Mouse (Mus musculus) macrophage (primary cell): ENCODE measurements around the gene Ubap1. TPM values are rescaled to one million over a fixed set of nuclear protein-coding genes. Genes with fewer than 3 reads are reported as not detected.

Experiments
- H3K27ac ChIP-seq: fragments of 350-480 bp; formaldehyde crosslinking; 2 replicates; pipeline ENCODE4 v1.9.0; 2021
- H3K36me3 ChIP-seq: fragments of 350-480 bp; formaldehyde crosslinking; 2 replicates; pipeline ENCODE4 v1.9.0; 2021; ENCODE audit errors: inconsistent target
- H3K4me3 ChIP-seq: fragments of 350-480 bp; formaldehyde crosslinking; 2 replicates; pipeline ENCODE4 v1.9.0; 2021; ENCODE audit errors: inconsistent target
- H3K79me2 ChIP-seq: fragments of 350-480 bp; formaldehyde crosslinking; 2 replicates; pipeline ENCODE4 v1.9.0; 2021; ENCODE audit errors: inconsistent target
- WGBS: methylation state at CpG from one replicate; pipeline ENCODE4 v1.1.7; 2026; ENCODE audit warnings: inconsistent platforms; ENCODE audit not compliant: missing documents; 5-methylcytosine and 5-hydroxymethylcytosine counted together
- polyA plus RNA-seq: library from polyadenylated mRNA; stranded (reverse); fragments of 250-400 nt; gene quantifications from 3 replicates; pipeline ENCODE4 v1.2.4, GENCODE M21; 2018; ENCODE audit warnings: inconsistent platforms

Ubap1 gene
- polyA plus RNA-seq, 1 experiment from 2014 or later: 73.7 TPM

- peaks cover 60% of the 10 kb centered on the region for H3K36me3 ChIP-seq
Observed at GRCm38 (mm10) chr4:41381213-41381950, 32.6 kb downstream of the Ubap1 start.

GRCm38 (mm10) chr4:41386412-41386975 is 37.7 kb downstream of the Ubap1 start:
- Histone ChIP-seq H3K27ac (no peak overlapping the region), H3K4me3 (no peak overlapping the region), H3K79me2 (peaks cover 66% of the 10 kb centered on the region), H3K36me3 (peaks cover 53% of the 10 kb centered on the region)
- 100% methylated on average over 1 of the region's 1 CpGs for WGBS

More at GRCm38 (mm10) chr4:41381213-41381950, 32.6 kb downstream of the Ubap1 start:
- Histone ChIP-seq H3K79me2 (peaks cover 92% of the 10 kb centered on the region), H3K27ac (no peak overlapping the region), H3K4me3 (no peak overlapping the region)
- WGBS: 94% methylated on average over 5 of the region's 5 CpGs

- WGBS: 95% methylated on average over 7 of the region's 7 CpGs
- Histone ChIP-seq H3K79me2 (peaks cover 52% of the 10 kb centered on the region), H3K4me3 (no peak overlapping the region), H3K36me3 (peaks cover 52% of the 10 kb centered on the region), H3K27ac (no peak overlapping the region)
Observed at GRCm38 (mm10) chr4:41387755-41388469, 39.1 kb downstream of the Ubap1 start.

GRCm38 (mm10) chr4:41388616-41389015 is 39.8 kb downstream of the Ubap1 start:
- peaks cover 45% of the 10 kb centered on the region for H3K36me3 ChIP-seq
- H3K27ac ChIP-seq: no peak overlapping the region
- H3K79me2 ChIP-seq: peaks cover 45% of the 10 kb centered on the region
- 80% methylated on average over 5 of the region's 5 CpGs for WGBS
- no peak overlapping the region for H3K4me3 ChIP-seq

- Histone ChIP-seq H3K36me3 (peaks cover 39% of the 10 kb centered on the region), H3K27ac (no peak overlapping the region), H3K4me3 (no peak overlapping the region), H3K79me2 (peaks cover 38% of the 10 kb centered on the region)
- 90% methylated on average over 5 of the region's 5 CpGs for WGBS
Observed at GRCm38 (mm10) chr4:41389240-41389639, 40.4 kb downstream of the Ubap1 start.

GRCm38 (mm10) chr4:41390122-41390521 is 41.3 kb downstream of the Ubap1 start:
- Histone ChIP-seq H3K4me3 (no peak overlapping the region), H3K36me3 (peaks cover 40% of the 10 kb centered on the region)

GRCm38 (mm10) chr4:41391015-41391414 is 42.2 kb downstream of the Ubap1 start:
- 91% methylated on average over 2 of the region's 2 CpGs for WGBS
- peaks cover 21% of the 10 kb centered on the region for H3K79me2 ChIP-seq
- H3K27ac ChIP-seq: no peak overlapping the region
- no peak overlapping the region for H3K4me3 ChIP-seq
- peaks cover 40% of the 10 kb centered on the region for H3K36me3 ChIP-seq

More at GRCm38 (mm10) chr4:41390122-41390521, 41.3 kb downstream of the Ubap1 start:
- WGBS: 29% methylated on average over 3 of the region's 3 CpGs
- H3K27ac ChIP-seq: no peak overlapping the region
- H3K79me2 ChIP-seq: peaks cover 29% of the 10 kb centered on the region

GRCm38 (mm10) chr4:41394651-41395050 is 45.9 kb downstream of the Ubap1 start:
- 95% methylated on average over 8 of the region's 9 CpGs for WGBS
- Histone ChIP-seq H3K79me2 (no peaks in the 10 kb centered on the region), H3K27ac (no peak overlapping the region), H3K36me3 (peaks cover 25% of the 10 kb centered on the region), H3K4me3 (no peak overlapping the region)

- no peak overlapping the region for H3K27ac ChIP-seq
- H3K4me3 ChIP-seq: no peak overlapping the region
- H3K36me3 ChIP-seq: peaks cover 4% of the 10 kb centered on the region; the same call in 1 of the 2 replicates
- WGBS: 96% methylated on average over 6 of the region's 6 CpGs
- no peaks in the 10 kb centered on the region for H3K79me2 ChIP-seq
Observed at GRCm38 (mm10) chr4:41398353-41398752, 49.6 kb downstream of the Ubap1 start.

- H3K79me2 ChIP-seq: no peaks in the 10 kb centered on the region
- no peaks in the 10 kb centered on the region for H3K36me3 ChIP-seq
- H3K4me3 ChIP-seq: no peak overlapping the region
- no peak overlapping the region for H3K27ac ChIP-seq
- 89% methylated on average over 5 of the region's 5 CpGs for WGBS
Observed at GRCm38 (mm10) chr4:41399904-41400303, 51.1 kb downstream of the Ubap1 start.

GRCm38 (mm10) chr4:41401167-41401566 is 52.4 kb downstream of the Ubap1 start:
- Histone ChIP-seq H3K36me3 (no peaks in the 10 kb centered on the region), H3K79me2 (no peaks in the 10 kb centered on the region), H3K4me3 (no peak overlapping the region)

GRCm38 (mm10) chr4:41401573-41401972 is 52.8 kb downstream of the Ubap1 start:
- Histone ChIP-seq H3K36me3 (no peaks in the 10 kb centered on the region), H3K27ac (no peak overlapping the region), H3K79me2 (no peaks in the 10 kb centered on the region), H3K4me3 (no peak overlapping the region)
- WGBS: 84% methylated on average over 5 of the region's 5 CpGs

More at GRCm38 (mm10) chr4:41401167-41401566, 52.4 kb downstream of the Ubap1 start:
- no peak overlapping the region for H3K27ac ChIP-seq

- Histone ChIP-seq H3K27ac (no peak overlapping the region), H3K36me3 (no peaks in the 10 kb centered on the region), H3K79me2 (no peaks in the 10 kb centered on the region), H3K4me3 (no peak overlapping the region)
- 92% methylated on average over 9 of the region's 9 CpGs for WGBS
Observed at GRCm38 (mm10) chr4:41406597-41406996, 57.8 kb downstream of the Ubap1 start.

GRCm38 (mm10) chr4:41407353-41407752 is 58.6 kb downstream of the Ubap1 start:
- Histone ChIP-seq H3K36me3 (no peaks in the 10 kb centered on the region), H3K27ac (no peak overlapping the region), H3K79me2 (no peaks in the 10 kb centered on the region), H3K4me3 (no peak overlapping the region)
- 90% methylated on average over 2 of the region's 2 CpGs for WGBS

- WGBS: 100% methylated on average over 1 of the region's 1 CpGs
- H3K36me3 ChIP-seq: no peaks in the 10 kb centered on the region
- H3K4me3 ChIP-seq: no peak overlapping the region
- H3K79me2 ChIP-seq: no peaks in the 10 kb centered on the region
- H3K27ac ChIP-seq: no peak overlapping the region
Observed at GRCm38 (mm10) chr4:41409341-41409740, 60.5 kb downstream of the Ubap1 start.
